Mouse (Mus musculus) bone marrow, adult 2 months (tissue): ENCODE data around the gene Shisa7.

ENCODE experiments used
- CTCF ChIP-seq: fragments of 200-500 bp; IDR thresholded peaks from 2 replicates; pipeline ENCODE4 v1.5.1; 2011; ENCODE audit warnings: low read length, control low read depth; ENCODE audit not compliant: control insufficient read depth, insufficient read depth
- POLR2A ChIP-seq: fragments of 200-500 bp; IDR thresholded peaks from 2 replicates; pipeline ENCODE4 v1.6.1; 2011; ENCODE audit warnings: low read depth, mild to moderate bottlenecking, control low read depth, low read length, borderline replicate concordance; ENCODE audit not compliant: control insufficient read depth

GRCm38 (mm10) chr7:4793674-4794073 is 50.8 kb downstream of the Shisa7 start:
- TF ChIP-seq CTCF (no peak), POLR2A (no peak)
